Mouse (Mus musculus) T-cell, adult 2 months (primary cell): ENCODE results near the gene Haao.

ENCODE experiments used
- DNase-seq: peaks from one replicate; pipeline ENCODE4 v3.0.0; 2022; ENCODE audit warnings: low spot score

Haao gene

GRCm38 (mm10) chr17:83834120-83834519 is 13.6 kb downstream of the Haao start:
- no peak for DNase-seq

DNA sequence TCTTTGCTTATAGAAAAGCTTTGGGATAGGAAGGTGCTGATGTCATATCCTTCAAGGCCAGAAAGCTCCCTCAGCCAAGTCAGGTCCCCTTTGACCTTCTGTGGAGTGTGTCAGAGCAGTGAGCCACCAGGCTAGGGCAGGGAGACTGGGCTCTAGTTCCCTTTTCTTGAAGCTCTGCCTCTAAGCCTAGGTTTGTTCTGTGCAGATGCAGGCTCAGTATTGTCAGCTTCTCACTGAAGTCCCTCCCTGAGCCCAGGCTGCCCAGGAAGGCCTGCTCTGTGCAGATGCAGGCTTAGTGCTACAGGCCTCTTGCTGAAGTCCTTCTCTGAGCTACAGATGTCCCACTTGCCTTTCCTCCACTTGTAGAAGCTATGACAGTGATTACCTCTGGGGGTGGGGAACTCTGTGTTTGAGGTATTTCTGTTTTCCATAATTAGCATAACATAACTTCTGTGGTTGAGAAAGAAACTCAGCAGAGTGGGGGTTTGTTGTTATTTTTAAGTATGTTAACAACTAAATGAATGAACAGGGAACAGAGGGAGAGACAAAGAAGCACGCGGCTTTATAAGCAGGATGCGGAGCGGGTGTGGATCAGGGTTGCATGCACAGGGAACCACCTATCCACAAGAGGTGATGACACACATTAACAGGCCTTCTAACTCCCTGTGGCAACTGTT is 17.0 kb downstream of the Haao start:
- peak; percentile 16 for DNase-seq

GRCm38 (mm10) chr17:83829356-83829755 is 18.4 kb downstream of the Haao start:
- DNase-seq = no peak

- DNase-seq = peak; percentile 57
These were observed 23.9 kb downstream of the Haao start for GRCm38 (mm10) chr17:83823835-83824234.

- peak; percentile 40 for DNase-seq
These were observed 25.9 kb downstream of the Haao start for GRCm38 (mm10) chr17:83821876-83822275.

DNA sequence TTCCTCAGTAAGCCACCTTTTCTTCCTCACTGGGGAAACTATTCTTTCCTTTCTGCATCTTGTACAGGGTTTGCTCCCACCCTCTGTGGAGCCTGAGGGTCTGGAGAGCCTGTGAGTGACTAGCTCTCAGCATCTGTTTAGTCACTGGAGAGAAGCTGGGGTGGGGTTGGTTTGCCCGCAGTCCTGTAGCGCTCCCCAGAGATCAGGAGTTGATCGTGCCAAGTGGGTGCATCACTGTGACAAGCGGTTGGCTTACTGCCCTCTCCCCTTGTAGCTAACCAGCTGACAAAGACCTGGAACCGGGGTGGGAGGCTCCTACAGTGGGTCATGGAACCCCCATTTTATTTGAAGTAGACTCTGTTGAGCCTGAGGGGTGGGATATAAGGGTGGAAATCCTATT is 27.1 kb downstream of the Haao start:
- no peak for DNase-seq

- DNase-seq = no peak
These were observed 28.3 kb downstream of the Haao start for GRCm38 (mm10) chr17:83819503-83819902.

- no peak for DNase-seq
These were observed 30.8 kb downstream of the Haao start for GRCm38 (mm10) chr17:83816996-83817395.

DNA sequence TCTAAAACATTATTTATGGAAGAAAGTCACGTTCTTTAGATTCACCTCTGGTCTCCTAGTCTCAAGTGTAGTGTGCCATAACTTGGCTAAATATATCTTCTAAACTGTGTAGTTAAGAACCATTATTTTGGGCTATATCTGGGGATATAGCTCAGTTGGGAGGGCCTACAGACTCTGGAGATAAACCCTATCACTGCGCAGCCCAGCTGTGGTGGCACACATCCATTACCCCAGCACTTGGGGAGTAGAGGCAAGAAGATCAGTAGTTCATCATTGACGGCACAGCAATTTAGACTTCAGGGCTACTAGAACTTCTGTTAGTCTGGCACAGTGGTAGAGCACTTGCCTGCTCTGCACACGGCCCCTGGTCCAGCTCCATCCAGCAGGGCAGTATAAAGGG is 34.7 kb downstream of the Haao start:
- no peak for DNase-seq

DNA sequence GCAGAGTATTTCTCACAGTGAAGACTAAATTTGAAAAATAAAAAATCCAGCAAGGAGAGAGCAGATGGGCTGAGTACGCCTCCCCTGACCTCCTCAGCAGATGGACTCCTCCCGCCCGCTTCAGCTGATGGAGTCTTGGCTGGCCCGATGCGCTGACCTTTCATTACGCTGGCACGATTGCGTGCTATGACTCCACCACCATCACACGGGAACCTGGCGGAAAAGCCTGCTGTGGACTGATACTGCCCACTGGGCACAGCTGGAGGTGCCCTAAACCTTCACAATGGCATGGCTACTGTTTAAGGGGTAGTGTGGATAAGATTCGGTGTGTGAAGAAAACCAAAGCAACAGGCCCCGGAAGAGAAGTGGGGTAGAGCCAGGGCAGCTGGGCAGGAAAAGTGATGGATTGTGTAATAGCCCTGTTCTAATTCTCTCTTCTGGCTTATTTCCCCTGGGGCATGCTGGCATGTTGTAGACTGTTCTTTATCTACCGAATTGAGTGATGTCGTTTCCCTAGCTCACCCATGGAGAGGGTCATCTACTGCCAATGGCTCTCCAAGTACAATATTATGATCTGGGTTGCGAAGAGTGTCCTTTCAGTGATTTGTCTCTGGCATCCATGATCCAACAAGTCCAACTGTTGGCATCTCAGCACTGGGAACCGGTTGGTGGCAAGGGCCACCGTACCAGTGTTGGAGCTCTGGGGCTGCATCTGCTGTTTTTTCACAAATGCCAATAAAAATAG is 35.4 kb downstream of the Haao start:
- DNase-seq = no peak

- no peak for DNase-seq
These were observed 37.5 kb downstream of the Haao start for GRCm38 (mm10) chr17:83810285-83810684.

- no peak for DNase-seq
These were observed 38.5 kb downstream of the Haao start for GRCm38 (mm10) chr17:83809197-83809829.

DNA sequence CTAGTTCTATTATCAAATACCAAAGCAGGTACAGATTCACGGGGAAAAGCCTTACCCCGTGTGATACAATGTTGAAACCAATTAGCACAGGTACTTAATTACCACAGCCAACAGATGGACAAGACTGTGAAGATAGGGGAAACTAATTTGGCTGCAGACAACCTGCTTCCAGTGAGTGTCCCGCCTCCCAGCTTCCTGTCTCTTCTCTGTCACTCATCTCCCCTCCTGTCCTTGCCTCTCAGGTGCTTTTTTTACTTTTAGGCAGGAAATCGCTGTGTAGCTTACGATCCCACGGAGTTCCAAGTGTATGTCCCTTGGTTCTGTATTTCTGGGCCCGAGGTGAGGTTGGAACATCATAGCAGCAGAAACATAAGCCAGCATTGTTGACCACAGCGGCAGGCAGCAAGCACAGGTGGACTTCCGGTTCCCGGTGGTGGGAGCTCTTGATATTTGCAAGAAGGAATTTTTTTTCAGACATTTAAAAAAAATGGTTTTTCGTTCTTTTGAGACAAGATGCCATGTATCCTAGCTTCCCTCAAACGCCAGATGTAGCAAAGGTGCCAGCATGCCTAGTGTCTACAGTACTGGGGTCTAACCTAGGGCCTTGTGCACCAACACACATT is 39.2 kb downstream of the Haao start:
- DNase-seq = no peak

DNA sequence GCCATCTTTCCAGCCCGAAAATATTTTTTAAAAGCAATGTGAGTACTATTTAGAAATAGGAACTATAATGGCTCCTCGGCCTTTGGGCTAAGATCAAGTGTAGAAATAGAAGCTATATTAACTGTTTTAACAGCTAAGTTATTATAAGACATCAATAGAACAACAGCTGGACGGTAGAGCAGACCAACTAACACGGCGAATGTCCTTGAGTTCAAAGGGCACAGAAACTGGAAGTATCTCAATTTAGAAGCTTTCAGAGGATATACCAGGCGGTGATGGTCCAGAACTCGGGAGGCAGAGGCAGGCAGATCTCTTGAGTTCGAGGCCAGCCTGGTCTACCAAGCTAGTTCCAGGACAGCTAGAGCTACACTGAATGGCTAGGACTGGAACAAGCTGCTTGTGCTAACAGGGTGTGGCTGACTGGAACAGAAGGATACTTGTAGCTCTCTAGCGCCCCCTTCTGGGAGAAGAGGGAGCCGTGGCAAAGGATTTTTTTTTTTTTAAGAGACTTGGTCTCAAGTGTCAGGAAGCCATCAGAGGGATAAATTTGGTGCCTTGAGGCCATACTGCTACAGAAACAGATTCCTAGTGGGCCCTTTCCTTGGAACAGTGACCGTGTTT is 39.9 kb downstream of the Haao start:
- DNase-seq = peak; percentile 78

DNA sequence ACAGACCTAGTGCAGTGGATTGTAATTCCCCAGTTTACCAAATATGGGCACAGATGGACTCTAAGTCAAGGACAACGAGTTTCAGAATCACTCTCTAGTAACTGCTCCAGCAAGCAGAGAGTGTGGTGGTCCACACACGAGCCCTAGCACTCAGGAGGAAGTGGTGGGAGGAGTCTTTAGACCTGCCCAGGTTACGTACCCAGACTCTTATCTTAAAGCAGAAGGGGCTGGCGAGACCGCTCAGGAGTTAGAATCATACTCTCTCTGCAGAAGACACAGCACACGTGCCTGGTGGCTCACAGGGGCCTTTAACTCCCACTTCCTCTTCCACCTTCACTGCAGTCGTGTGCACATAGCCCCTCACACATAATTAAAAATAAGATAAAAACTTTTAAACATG is 40.4 kb downstream of the Haao start:
- peak; percentile 37 for DNase-seq

- DNase-seq = no peak
These were observed 42.7 kb downstream of the Haao start for GRCm38 (mm10) chr17:83805078-83805477.

- no peak for DNase-seq
These were observed 43.8 kb downstream of the Haao start for GRCm38 (mm10) chr17:83803987-83804386.

- peak; percentile 34 for DNase-seq
These were observed 48.2 kb downstream of the Haao start for GRCm38 (mm10) chr17:83799506-83800050.

DNA sequence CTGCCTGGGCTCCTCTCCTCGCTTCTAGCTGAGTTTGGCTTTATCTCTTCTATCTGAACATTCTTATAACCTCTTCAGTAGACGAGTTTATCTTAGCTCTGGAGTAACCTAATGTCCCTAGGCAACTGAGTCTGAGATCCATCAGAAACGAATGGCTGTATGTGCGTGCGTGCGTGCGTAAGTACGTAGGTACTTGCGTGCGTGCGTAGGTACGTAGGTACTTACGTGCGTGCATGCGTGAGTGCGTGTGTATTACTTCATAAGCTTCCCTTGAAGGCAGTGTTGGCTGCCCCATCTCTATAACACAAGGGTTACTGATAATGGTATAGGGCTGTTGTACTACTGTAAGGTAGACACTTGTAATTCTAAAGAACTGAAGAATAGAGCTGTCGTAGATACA is 52.6 kb downstream of the Haao start:
- DNase-seq = no peak

GRCm38 (mm10) chr17:83792388-83792787 is 55.4 kb downstream of the Haao start:
- DNase-seq = no peak

GRCm38 (mm10) chr17:83790158-83790557 is 57.6 kb downstream of the Haao start:
- DNase-seq = no peak

DNA sequence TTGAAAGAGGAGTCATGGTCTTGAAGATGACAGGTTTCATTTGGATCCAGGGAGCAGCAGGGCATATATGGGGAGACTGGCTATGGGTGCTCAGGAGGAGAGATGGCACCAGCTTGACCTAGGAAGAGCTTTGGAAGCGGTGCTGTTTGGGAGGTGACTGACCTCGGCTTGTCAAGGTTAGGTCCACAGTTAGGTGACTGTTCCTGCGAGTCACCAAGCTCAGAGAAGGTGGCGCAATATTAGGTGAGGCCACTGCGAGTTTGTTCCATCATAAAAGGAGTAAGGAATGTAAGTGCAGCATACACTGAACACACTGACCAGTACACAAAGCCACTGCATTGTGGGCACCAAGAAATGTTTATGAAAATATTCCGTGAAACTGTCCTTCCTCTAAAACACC is 61.3 kb downstream of the Haao start:
- no peak for DNase-seq
